Comparison of ENCODE assay signal across 20 mouse cellular contexts in genomic region chr5:122519043-122519660, GRCm38 (mm10). TPM values are rescaled to one million over a fixed set of nuclear protein-coding genes. Genes with fewer than 3 reads are reported as not detected.
DNase-seq lines count a peak whose midpoint lies in the region; ATAC-seq and TF ChIP-seq lines count a peak whose summit lies in the region.
"Had no signal": no experiment of that assay in that cellular context is flagged by ENCODE, and none has a peak within 500 bp of the region (broad histone marks: within the 10 kb centered on the region; RNA-seq: fewer than 3 reads in every experiment).

No protein-coding gene starts in this region.

- no peak for TF ChIP-seq POLR2A in small intestine, adult 2 months (IDR thresholded peaks at IDR 0.05; ENCODE audit: low read depth, low read length)

- no peak overlapping the region for H3K4me2 ChIP-seq in forebrain, embryonic 11.5 days (ENCODE audit: low read depth, low read length, severe bottlenecking)
- H3K4me2 ChIP-seq in forebrain, postnatal 0 days (ENCODE audit: low read depth): no peak overlapping the region
- H3K4me2 ChIP-seq in hindbrain, embryonic 13.5 days: no peak overlapping the region
- no peak overlapping the region for H3K4me2 ChIP-seq in heart, embryonic 15.5 days
- H3K4me2 ChIP-seq: hindbrain, embryonic 14.5 days; kidney, embryonic 15.5 days; liver, embryonic 11.5 days; lung, embryonic 14.5 days; midbrain, embryonic 13.5 days had no signal

- DNase-seq in forebrain, embryonic 11.5 days (ENCODE audit: low spot score): peak; percentile 30
- DNase-seq in forebrain, postnatal 0 days: no peak
- no peak for DNase-seq in hindbrain, embryonic 10.5 days (ENCODE audit: low spot score)
- DNase-seq in testis, postnatal 10 days (ENCODE audit: low spot score): no peak
- DNase-seq: adrenal gland, postnatal 14 days; cerebellum, adult 8-10 months; gastrocnemius, postnatal 10 days; lung, embryonic 14.5 days had no signal

- H3K9ac ChIP-seq in forebrain, embryonic 11.5 days (ENCODE audit: low read length): no peak overlapping the region
- H3K9ac ChIP-seq in forebrain, postnatal 0 days: no peak overlapping the region
- no peak overlapping the region for H3K9ac ChIP-seq in hindbrain, embryonic 13.5 days
- H3K9ac ChIP-seq in heart, embryonic 15.5 days: peak overlapping the region; percentile 23
- H3K9ac ChIP-seq: hindbrain, embryonic 14.5 days; kidney, embryonic 15.5 days; lung, embryonic 14.5 days; midbrain, embryonic 13.5 days had no signal

- no peak overlapping the region for H3K27ac ChIP-seq in forebrain, embryonic 11.5 days (ENCODE audit: low read depth, low read length)
- no peak overlapping the region for H3K27ac ChIP-seq in forebrain, postnatal 0 days (ENCODE audit: low read depth, low read length)
- H3K27ac ChIP-seq in hindbrain, embryonic 10.5 days: peak overlapping the region; percentile 40; the same call in 1 of the 2 replicates
- H3K27ac ChIP-seq in hindbrain, embryonic 13.5 days: no peak overlapping the region
- H3K27ac ChIP-seq in heart, embryonic 15.5 days: peak overlapping the region; percentile 80
- peak overlapping the region; percentile 98 for H3K27ac ChIP-seq in small intestine, adult 2 months (ENCODE audit: insufficient read depth, low read depth, low read length)
- H3K27ac ChIP-seq: hindbrain, embryonic 14.5 days; kidney, embryonic 15.5 days; layer of hippocampus, adult 2 months; left cerebral cortex, adult 2 months; macrophage; midbrain, embryonic 13.5 days had no signal

- H3K36me3 ChIP-seq in forebrain, embryonic 11.5 days (ENCODE audit: control insufficient read depth, insufficient read depth, low read length): no peaks in the 10 kb centered on the region
- no peaks in the 10 kb centered on the region for H3K36me3 ChIP-seq in forebrain, postnatal 0 days (ENCODE audit: insufficient read depth)
- H3K36me3 ChIP-seq in hindbrain, embryonic 10.5 days: no peaks in the 10 kb centered on the region
- H3K36me3 ChIP-seq in hindbrain, embryonic 13.5 days: no peaks in the 10 kb centered on the region
- no peaks in the 10 kb centered on the region for H3K36me3 ChIP-seq in heart, embryonic 15.5 days
- H3K36me3 ChIP-seq in small intestine, adult 2 months (ENCODE audit: control insufficient read depth, insufficient read depth, low read length): no peaks in the 10 kb centered on the region
- H3K36me3 ChIP-seq: kidney, embryonic 15.5 days; midbrain, embryonic 13.5 days had no signal

- no peaks in the 10 kb centered on the region for H3K27me3 ChIP-seq in forebrain, embryonic 11.5 days (ENCODE audit: control insufficient read depth, insufficient read depth, low read length)
- no peaks in the 10 kb centered on the region for H3K27me3 ChIP-seq in forebrain, postnatal 0 days (ENCODE audit: insufficient read depth, low read length)
- H3K27me3 ChIP-seq in hindbrain, embryonic 10.5 days (ENCODE audit: insufficient read depth, poor library complexity, severe bottlenecking): no peaks in the 10 kb centered on the region; the same call in 1 of the 2 replicates
- no peaks in the 10 kb centered on the region for H3K27me3 ChIP-seq in hindbrain, embryonic 13.5 days
- no peaks in the 10 kb centered on the region for H3K27me3 ChIP-seq in heart, embryonic 15.5 days
- no peaks in the 10 kb centered on the region for H3K27me3 ChIP-seq in small intestine, adult 2 months (ENCODE audit: control insufficient read depth, insufficient read depth, low read length)
- H3K27me3 ChIP-seq: kidney, embryonic 15.5 days; midbrain, embryonic 13.5 days had no signal

- ATAC-seq in forebrain, embryonic 11.5 days (replicated peaks; ENCODE audit: low FRiP score): no peak
- no peak for ATAC-seq in forebrain, postnatal 0 days
- no peak for ATAC-seq in hindbrain, embryonic 13.5 days (ENCODE audit: low FRiP score)
- ATAC-seq in heart, embryonic 15.5 days (replicated peaks; ENCODE audit: insufficient number of reproducible peaks, insufficient read depth, low FRiP score, low read depth): no peak
- ATAC-seq in monocyte, adult 5-6 weeks (replicated peaks; ENCODE audit: insufficient number of reproducible peaks, low FRiP score, low TSS enrichment, poor library complexity, severe bottlenecking): no peak
- ATAC-seq: forebrain, embryonic 16.5 days; midbrain, embryonic 13.5 days had no signal

- no peak for TF ChIP-seq CTCF in forebrain, postnatal 0 days (IDR thresholded peaks at IDR 0.05; ENCODE audit: low read depth)
- no peak for TF ChIP-seq CTCF in small intestine, adult 2 months (IDR thresholded peaks at IDR 0.05; ENCODE audit: extremely low read depth, insufficient read length, insufficient replicate concordance, low read depth, low read length)

- no peaks in the 10 kb centered on the region for H3K9me3 ChIP-seq in forebrain, embryonic 11.5 days (ENCODE audit: control insufficient read depth, low read length)
- H3K9me3 ChIP-seq in forebrain, postnatal 0 days (ENCODE audit: low read length): no peaks in the 10 kb centered on the region
- H3K9me3 ChIP-seq in hindbrain, embryonic 10.5 days: no peaks in the 10 kb centered on the region
- H3K9me3 ChIP-seq in hindbrain, embryonic 13.5 days: no peaks in the 10 kb centered on the region
- no peaks in the 10 kb centered on the region for H3K9me3 ChIP-seq in heart, embryonic 15.5 days (replicated peaks)
- H3K9me3 ChIP-seq: kidney, embryonic 15.5 days; midbrain, embryonic 13.5 days had no signal

- 66% methylated on average over 7 of the region's 7 CpGs for WGBS in forebrain, embryonic 11.5 days
- 56% methylated on average over 7 of the region's 7 CpGs for WGBS in forebrain, postnatal 0 days
- WGBS in hindbrain, embryonic 10.5 days: 61% methylated on average over 7 of the region's 7 CpGs
- WGBS in hindbrain, embryonic 13.5 days: 56% methylated on average over 7 of the region's 7 CpGs
- WGBS in heart, embryonic 15.5 days: 32% methylated on average over 7 of the region's 7 CpGs
- 19% methylated on average over 7 of the region's 7 CpGs for WGBS in small intestine, adult 2 months

- no peaks in the 10 kb centered on the region for H3K4me1 ChIP-seq in forebrain, embryonic 11.5 days (replicated peaks; ENCODE audit: control insufficient read depth, insufficient read depth, low read length)
- H3K4me1 ChIP-seq in forebrain, postnatal 0 days (ENCODE audit: insufficient read depth): peaks cover 3% of the 10 kb centered on the region; the same call in 1 of the 2 replicates
- peaks cover 40% of the 10 kb centered on the region for H3K4me1 ChIP-seq in hindbrain, embryonic 10.5 days (replicated peaks)
- H3K4me1 ChIP-seq in hindbrain, embryonic 13.5 days (replicated peaks): peaks cover 15% of the 10 kb centered on the region; the same call in 1 of the 2 replicates
- peaks cover 57% of the 10 kb centered on the region for H3K4me1 ChIP-seq in heart, embryonic 15.5 days (replicated peaks)
- peaks cover 42% of the 10 kb centered on the region for H3K4me1 ChIP-seq in small intestine, adult 2 months (ENCODE audit: control insufficient read depth, insufficient read depth, insufficient read length, low read length)

- H3K4me3 ChIP-seq in forebrain, embryonic 11.5 days (ENCODE audit: low read depth, low read length): no peak overlapping the region
- H3K4me3 ChIP-seq in forebrain, postnatal 0 days (ENCODE audit: low read depth, low read length): no peak overlapping the region
- no peak overlapping the region for H3K4me3 ChIP-seq in hindbrain, embryonic 10.5 days
- no peak overlapping the region for H3K4me3 ChIP-seq in hindbrain, embryonic 13.5 days
- H3K4me3 ChIP-seq in heart, embryonic 15.5 days: no peak overlapping the region
- H3K4me3 ChIP-seq in small intestine, adult 2 months (ENCODE audit: low read depth, low read length): no peak overlapping the region; the same call in 1 of the 2 replicates
- H3K4me3 ChIP-seq: kidney, embryonic 15.5 days; layer of hippocampus, adult 2 months; left cerebral cortex, adult 2 months; midbrain, embryonic 13.5 days had no signal

RNA-seq across cellular contexts. Expression of gene Atp2a2, which starts 17.1 kb away (rescaled TPM):
- 58.7 and 60.6 TPM in 2 replicates for polyA plus RNA-seq in forebrain, embryonic 11.5 days (2014; fragmentation: Nextera tagmentation; extraction: Ambion mirVana)
- total RNA-seq in forebrain, postnatal 0 days (2014; rRNA removed): 143 and 178 TPM in 2 replicates
- 28.8 and 37.2 TPM in 2 replicates for polyA plus RNA-seq in forebrain, postnatal 0 days (2015; fragmentation: Nextera tagmentation; extraction: Ambion mirVana)
- polyA plus RNA-seq in hindbrain, embryonic 10.5 days (2016; fragmentation: Nextera tagmentation; extraction: Ambion mirVana): 38.8 and 41.9 TPM in 2 replicates
- polyA plus RNA-seq in hindbrain, embryonic 13.5 days (2015; fragmentation: Nextera tagmentation; extraction: Ambion mirVana): 39.4 and 41.2 TPM in 2 replicates
- polyA plus RNA-seq in heart, embryonic 15.5 days (2015; fragmentation: Nextera tagmentation; extraction: Ambion mirVana): 288 and 291 TPM in 2 replicates
- polyA plus RNA-seq in small intestine, adult 2 months (2012; rRNA removed): 47.2 and 60.1 TPM in 2 replicates
- total RNA-seq in monocyte, adult 5-6 weeks (2017): 84.0 to 111 TPM (median 86.3 TPM) in 3 replicates

Comparison
In these comparisons a context has a peak if more than half of its experiments do, and no peak if none do; other contexts are left out.
1. H3K27ac ChIP-seq: peak in hindbrain, embryonic 10.5 days (single experiment), heart, embryonic 15.5 days (single experiment) and small intestine, adult 2 months (single experiment); none in forebrain, embryonic 11.5 days (single experiment), forebrain, postnatal 0 days (single experiment) and hindbrain, embryonic 13.5 days (single experiment).